Mouse (Mus musculus) myocyte (in vitro differentiated cells): ENCODE measurements at regions not wholly inside any gene's neighbourhood (a gene's known extent, or its start where the extent isn't known, plus 50 kb on each side); places are given as distances from the start of the nearest gene placed in this dataset.

ENCODE experiments used
- H3K27me3 ChIP-seq: one replicate; pipeline ENCODE4 v1.6.1; 2011; ENCODE audit not compliant: control insufficient read depth, insufficient read depth, insufficient read length
- H3K36me3 ChIP-seq: one replicate; pipeline ENCODE4 v1.6.1; 2011; ENCODE audit not compliant: control insufficient read depth, insufficient read depth
- H3K4me2 ChIP-seq: one replicate; pipeline ENCODE4 v1.6.1; 2011; ENCODE audit warnings: low read depth, control low read depth
- H3K4me3 ChIP-seq: one replicate; pipeline ENCODE4 v1.5.1; 2011; ENCODE audit warnings: mild to moderate bottlenecking, control low read depth, moderate library complexity
- H3K79me2 ChIP-seq: one replicate; pipeline ENCODE4 v1.6.1; 2011; ENCODE audit not compliant: control insufficient read depth, insufficient read depth
- H3ac ChIP-seq: one replicate; pipeline ENCODE4 v1.6.1; 2011; ENCODE audit not compliant: control insufficient read depth, insufficient read length
- CEBPB ChIP-seq: IDR thresholded peaks from 2 replicates; pipeline ENCODE4 v1.6.1; 2011; ENCODE audit warnings: mild to moderate bottlenecking, moderate library complexity; ENCODE audit not compliant: poor library complexity, insufficient read depth, severe bottlenecking
- E2F4 ChIP-seq: IDR thresholded peaks from one replicate; pipeline ENCODE4 v1.6.1; 2011; ENCODE audit warnings: mild to moderate bottlenecking, control low read depth, moderate library complexity; ENCODE audit not compliant: insufficient read depth
- MAX ChIP-seq: IDR thresholded peaks from one replicate; pipeline ENCODE4 v1.6.1; 2011; ENCODE audit warnings: low read depth, mild to moderate bottlenecking, control low read depth
- MYOD1 ChIP-seq, 3 experiments: IDR thresholded peaks; one replicate each; pipeline ENCODE4 v1.6.1; 2011; ENCODE audit warnings: control low read depth in 2 of 3, low read depth in 2 of 3, mild to moderate bottlenecking in 2 of 3, moderate library complexity in 1 of 3; ENCODE audit not compliant: insufficient read length in 2 of 3, control insufficient read depth in 1 of 3
- MYOG ChIP-seq, 3 experiments: IDR thresholded peaks; one replicate each; pipeline ENCODE4 v1.6.1; 2011; ENCODE audit warnings: control low read depth in 2 of 3, low read depth in 2 of 3, mild to moderate bottlenecking in 2 of 3; ENCODE audit not compliant: insufficient read length in 2 of 3, control insufficient read depth in 1 of 3, insufficient read depth in 1 of 3
- POLR2A ChIP-seq: IDR thresholded peaks from one replicate; pipeline ENCODE4 v1.6.1; 2011; ENCODE audit warnings: low read depth, mild to moderate bottlenecking, control low read depth, moderate library complexity; ENCODE audit not compliant: insufficient read length
- POLR2AphosphoS2 ChIP-seq: IDR thresholded peaks from one replicate; pipeline ENCODE4 v1.6.1; 2011; ENCODE audit warnings: low read depth, control low read depth; ENCODE audit not compliant: insufficient read length
- REST ChIP-seq: IDR thresholded peaks from one replicate; pipeline ENCODE4 v1.6.1; 2011; ENCODE audit warnings: mild to moderate bottlenecking, control low read depth, moderate library complexity; ENCODE audit not compliant: insufficient read depth, insufficient read length
- SRF ChIP-seq: IDR thresholded peaks from one replicate; pipeline ENCODE4 v1.6.1; 2011; ENCODE audit warnings: low read depth; ENCODE audit not compliant: control insufficient read depth, insufficient read length
- TCF12 ChIP-seq: IDR thresholded peaks from one replicate; pipeline ENCODE4 v1.6.1; 2011; ENCODE audit warnings: mild to moderate bottlenecking, control low read depth; ENCODE audit not compliant: poor library complexity, insufficient read depth, severe bottlenecking
- TCF3 ChIP-seq: IDR thresholded peaks from one replicate; pipeline ENCODE4 v1.6.1; 2011; ENCODE audit warnings: low read depth, control low read depth; ENCODE audit not compliant: insufficient read length
- USF1 ChIP-seq: IDR thresholded peaks from one replicate; pipeline ENCODE4 v1.6.1; 2011; ENCODE audit warnings: low read depth, mild to moderate bottlenecking, control low read depth, moderate library complexity

- H3K4me2 ChIP-seq, result no peak overlapping the region
- no peak overlapping the region for H3ac ChIP-seq
- H3K27me3 ChIP-seq, result no peaks in the 10 kb centered on the region
- TF ChIP-seq SRF (no peak), TCF3 (no peak), MAX (no peak), E2F4 (no peak), POLR2A (no peak), MYOD1 (IDR thresholded peaks at IDR 0.05; ENCODE audit: control insufficient read depth in 1 of 3, insufficient read length in 2 of 3, low read depth in 2 of 3) (no peak), MYOG (IDR thresholded peaks at IDR 0.05; ENCODE audit: control insufficient read depth in 1 of 3, insufficient read depth in 1 of 3, insufficient read length in 2 of 3, low read depth in 2 of 3) (no peak), USF1 (no peak), POLR2AphosphoS2 (no peak), TCF12 (no peak), REST (no peak), CEBPB (no peak)
- H3K79me2 ChIP-seq, result no peaks in the 10 kb centered on the region
- H3K4me3 ChIP-seq, result no peak overlapping the region
- H3K36me3 ChIP-seq, result no peaks in the 10 kb centered on the region
These were observed 102.8 kb upstream of the Sema3e start for GRCm38 (mm10) chr5:13922295-13922694.

DNA sequence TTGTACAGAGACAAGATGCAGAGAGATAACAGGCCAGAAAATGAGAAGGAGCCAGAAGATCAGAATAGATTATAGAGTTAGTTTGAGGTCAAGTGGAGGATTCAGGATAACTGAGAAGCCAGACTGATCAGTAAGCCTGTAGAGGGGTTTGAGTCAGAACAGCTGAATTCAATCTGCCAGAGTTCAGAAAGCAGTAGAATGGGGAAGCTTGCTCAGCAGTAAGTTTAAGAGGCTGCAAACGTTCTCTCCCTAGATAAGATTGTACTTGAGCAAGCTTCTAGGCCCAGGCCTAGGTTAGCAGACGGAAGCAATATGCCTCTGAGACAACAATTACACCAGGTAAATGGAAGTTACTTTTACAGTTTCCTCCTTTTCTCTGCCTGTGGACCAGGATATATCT is 94.1 kb upstream of the Sema3e start:
- no peak overlapping the region for H3K4me3 ChIP-seq
- no peaks in the 10 kb centered on the region for H3K36me3 ChIP-seq
- no peak overlapping the region for H3ac ChIP-seq
- H3K79me2 ChIP-seq, result no peaks in the 10 kb centered on the region
- H3K27me3 ChIP-seq, result no peaks in the 10 kb centered on the region
- TF ChIP-seq TCF12 (no peak), SRF (no peak), REST (no peak), MYOD1 (IDR thresholded peaks at IDR 0.05; ENCODE audit: control insufficient read depth in 1 of 3, insufficient read length in 2 of 3, low read depth in 2 of 3) (no peak), E2F4 (no peak), MAX (no peak), POLR2AphosphoS2 (no peak), TCF3 (no peak), MYOG (IDR thresholded peaks at IDR 0.05; ENCODE audit: control insufficient read depth in 1 of 3, insufficient read depth in 1 of 3, insufficient read length in 2 of 3, low read depth in 2 of 3) (no peak), CEBPB (no peak), USF1 (no peak), POLR2A (no peak)
- no peak overlapping the region for H3K4me2 ChIP-seq

DNA sequence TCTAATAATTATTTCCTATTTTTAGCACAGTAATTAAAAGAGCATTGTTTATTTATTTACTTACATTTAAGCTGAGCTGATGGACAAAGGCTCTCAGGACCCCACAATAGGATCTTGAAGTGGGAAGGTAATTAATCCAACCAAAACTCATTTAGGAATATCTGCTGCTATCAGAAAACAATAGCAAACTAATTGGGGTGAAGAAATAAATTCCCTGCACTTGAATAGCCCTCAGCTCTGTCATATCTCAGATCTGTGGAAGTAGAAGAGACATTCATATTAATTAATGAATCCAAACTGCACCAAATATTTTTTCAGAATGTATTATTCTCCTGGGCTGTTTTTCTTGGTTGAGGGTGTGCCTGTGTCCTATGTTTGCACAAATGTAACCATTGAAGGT is 73.7 kb upstream of the Sema3e start:
- Histone ChIP-seq H3K79me2 (no peaks in the 10 kb centered on the region), H3K36me3 (no peaks in the 10 kb centered on the region), H3K4me3 (no peak overlapping the region), H3ac (no peak overlapping the region), H3K4me2 (no peak overlapping the region), H3K27me3 (no peaks in the 10 kb centered on the region)
- TF ChIP-seq MYOG (IDR thresholded peaks at IDR 0.05; ENCODE audit: control insufficient read depth in 1 of 3, insufficient read depth in 1 of 3, insufficient read length in 2 of 3, low read depth in 2 of 3) (no peak), SRF (no peak), E2F4 (no peak), CEBPB (no peak), POLR2AphosphoS2 (no peak), MYOD1 (IDR thresholded peaks at IDR 0.05; ENCODE audit: control insufficient read depth in 1 of 3, insufficient read length in 2 of 3, low read depth in 2 of 3) (no peak), USF1 (no peak), TCF3 (no peak), MAX (no peak), POLR2A (no peak), REST (no peak), TCF12 (no peak)

DNA sequence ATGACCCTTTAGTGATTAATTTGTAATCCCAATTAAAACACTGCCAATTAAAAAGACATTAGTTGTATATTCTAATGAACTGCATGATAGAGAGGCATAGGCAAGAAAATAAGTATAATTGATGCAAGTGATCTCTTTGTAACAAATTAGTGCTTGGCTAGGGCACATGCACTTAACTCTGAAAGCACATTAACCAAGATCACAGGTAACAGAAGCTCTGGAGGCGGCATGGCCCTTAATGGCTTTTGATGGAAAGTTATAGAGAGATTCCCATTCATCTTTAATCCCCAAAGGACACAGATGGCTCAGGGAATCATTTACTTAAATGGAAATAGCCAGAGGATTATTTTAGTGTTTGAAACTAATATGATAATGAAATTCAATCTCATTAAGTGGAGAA is 69.5 kb upstream of the Sema3e start:
- TF ChIP-seq POLR2AphosphoS2 (no peak), MYOD1 (IDR thresholded peaks at IDR 0.05; ENCODE audit: control insufficient read depth in 1 of 3, insufficient read length in 2 of 3, low read depth in 2 of 3) (no peak), USF1 (no peak), SRF (no peak), E2F4 (no peak), TCF3 (no peak), POLR2A (no peak), MAX (no peak), REST (no peak), TCF12 (no peak), MYOG (IDR thresholded peaks at IDR 0.05; ENCODE audit: control insufficient read depth in 1 of 3, insufficient read depth in 1 of 3, insufficient read length in 2 of 3, low read depth in 2 of 3) (no peak), CEBPB (no peak)
- no peaks in the 10 kb centered on the region for H3K27me3 ChIP-seq
- H3K79me2 ChIP-seq, result no peaks in the 10 kb centered on the region
- H3K4me2 ChIP-seq, result no peak overlapping the region
- H3K36me3 ChIP-seq, result no peaks in the 10 kb centered on the region
- no peak overlapping the region for H3ac ChIP-seq
- H3K4me3 ChIP-seq, result no peak overlapping the region

- no peaks in the 10 kb centered on the region for H3K27me3 ChIP-seq
- no peaks in the 10 kb centered on the region for H3K79me2 ChIP-seq
- no peak for TF ChIP-seq POLR2A
- no peak for TF ChIP-seq TCF3
- no peak overlapping the region for H3K4me3 ChIP-seq
- no peaks in the 10 kb centered on the region for H3K36me3 ChIP-seq
- H3K4me2 ChIP-seq, result no peak overlapping the region
- H3ac ChIP-seq, result no peak overlapping the region
These were observed 65.5 kb upstream of the Sema3e start for GRCm38 (mm10) chr5:13959575-13959974.
